Mouse (Mus musculus): ENCODE measurements around the gene Zfp784.
"Not testable (repeated sequence)": the region's sequence is repeated elsewhere in the genome, so short reads cannot be mapped to it uniquely, and the experiment has no call there.

Zfp784 gene

DNA sequence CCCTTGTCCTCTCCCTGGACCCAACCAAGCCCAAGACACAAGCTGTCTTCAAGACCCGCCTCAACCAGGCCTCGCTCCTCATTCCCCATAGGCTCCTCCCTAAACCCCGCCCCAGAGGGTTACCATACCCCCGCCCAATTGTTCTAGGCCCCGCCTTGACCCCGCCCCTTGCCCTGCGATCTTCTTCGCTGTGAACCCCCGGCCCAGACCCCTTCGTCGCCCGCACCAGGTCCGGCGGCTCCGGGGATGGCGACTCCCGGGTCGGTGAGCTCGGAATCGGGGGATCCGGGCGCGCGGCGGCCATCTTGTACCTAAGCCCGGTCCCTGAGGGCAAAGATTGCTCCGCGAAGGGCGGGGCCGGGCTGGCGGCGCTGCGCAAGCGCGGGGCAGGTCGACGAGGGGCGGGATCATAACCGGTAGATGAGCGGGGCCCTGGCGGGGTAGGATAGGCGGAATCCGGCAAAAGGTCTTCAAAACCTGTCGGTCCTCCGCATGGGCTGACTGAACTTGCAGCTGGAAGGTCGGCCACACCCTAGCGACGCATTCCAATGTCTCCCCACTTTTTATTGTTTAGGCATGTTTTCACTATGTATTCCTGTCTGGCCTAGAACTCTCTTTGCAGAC is at the start of gene Zfp784:
Gene Zfp784 (minus strand): TSS at position 338 of the 624 bp plus-strand sequence.
- peak; percentile 96 for DNase-seq (ENCODE audit: low read depth)

DNA sequence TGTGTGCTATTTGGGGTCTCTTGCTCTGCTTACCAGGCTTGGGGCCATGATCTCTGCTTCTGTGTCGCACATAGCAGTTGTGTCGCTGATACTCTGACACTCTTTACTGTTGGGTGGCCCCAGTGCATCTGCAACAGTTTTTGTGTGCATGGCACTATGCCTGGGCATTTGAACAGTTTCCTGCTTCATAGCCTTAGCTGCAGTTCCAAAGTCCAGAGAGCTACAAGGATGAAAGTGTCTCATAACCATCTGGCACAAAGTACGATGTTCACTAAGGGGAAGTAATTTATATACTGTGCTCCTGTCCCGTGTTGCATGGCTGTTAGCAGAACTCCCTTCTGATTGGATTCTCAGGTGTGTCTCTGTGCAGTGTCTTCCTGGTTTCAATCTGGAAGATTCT is 49.6 kb upstream of the Zfp784 start:
- no peak for DNase-seq (ENCODE audit: low read depth)

DNA sequence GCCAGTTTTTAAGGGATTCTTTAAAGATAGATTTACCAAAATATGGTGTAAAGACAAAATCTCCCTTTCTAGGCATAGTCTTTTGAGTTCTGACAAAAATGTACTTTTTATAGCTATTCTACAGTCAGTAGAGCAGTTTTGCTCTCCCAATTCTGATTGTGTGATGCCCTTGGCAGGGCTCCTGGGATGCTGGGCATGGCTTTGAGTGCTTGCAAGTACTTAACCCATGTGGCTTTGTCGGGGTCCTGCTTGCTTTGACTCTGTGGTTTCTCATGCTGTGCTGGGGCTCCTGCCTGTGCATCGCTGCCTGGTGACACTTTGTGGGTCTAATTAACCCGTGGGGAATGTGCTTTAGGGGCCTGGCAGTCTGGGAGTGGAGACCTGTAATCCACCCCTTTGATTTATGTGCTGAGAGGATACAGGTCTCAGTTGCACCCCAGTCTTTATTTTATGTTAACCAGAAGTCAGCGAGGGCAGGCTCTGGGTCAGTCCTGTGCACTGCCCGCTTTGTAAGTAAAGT is 48.7 kb upstream of the Zfp784 start:
- no peak for DNase-seq (ENCODE audit: low read depth)

DNA sequence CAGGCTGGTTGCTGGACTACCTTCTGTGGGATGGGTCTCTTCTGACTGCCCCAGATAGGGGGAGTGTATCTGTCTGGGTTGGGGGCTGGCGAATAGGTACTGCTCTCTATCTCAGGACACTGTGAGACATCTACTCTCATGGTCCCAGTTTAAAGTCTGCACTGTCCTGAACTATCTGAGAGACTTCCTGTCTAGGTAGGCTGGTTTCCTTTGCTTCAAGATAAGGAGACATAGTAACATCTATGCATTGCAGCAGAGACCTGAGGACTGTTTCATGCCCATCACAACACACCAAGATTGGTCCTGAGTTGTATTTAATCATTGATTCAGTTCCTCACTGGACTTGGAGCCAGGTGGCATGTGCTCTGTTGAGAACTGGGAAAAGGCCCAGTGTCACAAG is 47.3 kb upstream of the Zfp784 start:
- DNase-seq (ENCODE audit: low read depth) = no peak

DNA sequence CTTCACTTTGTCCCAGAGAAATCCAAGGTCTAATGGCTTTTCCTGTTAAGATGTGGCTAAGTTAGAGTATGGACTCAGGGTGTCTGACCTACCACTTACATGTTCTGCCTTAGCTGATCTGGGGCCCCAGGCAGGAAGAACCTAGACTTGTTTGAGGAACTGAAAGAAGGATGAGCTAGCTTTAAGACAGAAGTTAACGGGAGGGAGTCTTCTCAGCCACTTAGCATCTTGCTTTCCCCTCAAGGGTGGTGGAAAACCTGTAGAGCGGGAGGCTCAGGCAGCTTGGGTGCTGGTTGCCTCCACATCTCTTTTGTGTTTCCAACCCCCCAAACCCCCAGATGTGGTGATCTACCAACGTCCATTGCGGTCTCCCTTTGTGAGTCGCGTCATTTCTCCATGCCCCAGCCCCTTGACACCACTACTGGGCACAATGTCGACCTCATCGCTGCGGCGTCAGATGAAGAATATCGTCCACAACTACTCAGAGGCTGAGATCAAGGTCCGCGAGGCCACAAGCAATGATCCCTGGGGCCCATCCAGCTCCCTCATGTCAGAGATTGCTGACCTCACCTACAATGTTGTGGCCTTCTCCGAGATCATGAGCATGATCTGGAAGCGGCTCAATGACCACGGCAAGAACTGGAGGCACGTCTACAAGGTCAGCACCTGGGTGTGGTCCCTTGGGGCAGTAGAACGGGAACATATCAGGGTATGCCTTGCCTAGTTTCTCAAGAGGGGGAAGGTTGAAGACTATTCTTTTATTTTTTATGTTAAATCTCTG is 45.3 kb upstream of the Zfp784 start:
- no peak for DNase-seq (ENCODE audit: low read depth)

DNA sequence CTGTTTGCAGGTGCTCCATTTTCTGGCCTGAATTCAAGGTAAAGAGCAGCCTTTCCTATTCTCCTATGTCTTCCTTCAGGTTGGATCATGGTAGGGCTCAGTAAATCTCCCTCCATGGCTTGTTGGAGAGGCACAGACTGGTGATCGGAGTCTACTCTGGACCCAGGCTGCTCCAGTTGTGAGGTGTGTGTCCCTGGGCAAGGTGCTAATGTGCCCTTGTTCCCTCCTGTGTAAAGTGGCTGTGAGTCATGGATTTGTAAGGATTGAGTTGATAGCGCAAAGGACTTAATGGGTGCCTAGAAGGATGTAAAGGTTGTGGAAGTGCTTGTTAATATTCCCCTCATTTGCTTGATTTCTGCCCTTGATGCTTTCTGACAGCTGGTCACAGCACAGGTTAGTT is 43.7 kb upstream of the Zfp784 start:
- DNase-seq (ENCODE audit: low read depth) = no peak

DNA sequence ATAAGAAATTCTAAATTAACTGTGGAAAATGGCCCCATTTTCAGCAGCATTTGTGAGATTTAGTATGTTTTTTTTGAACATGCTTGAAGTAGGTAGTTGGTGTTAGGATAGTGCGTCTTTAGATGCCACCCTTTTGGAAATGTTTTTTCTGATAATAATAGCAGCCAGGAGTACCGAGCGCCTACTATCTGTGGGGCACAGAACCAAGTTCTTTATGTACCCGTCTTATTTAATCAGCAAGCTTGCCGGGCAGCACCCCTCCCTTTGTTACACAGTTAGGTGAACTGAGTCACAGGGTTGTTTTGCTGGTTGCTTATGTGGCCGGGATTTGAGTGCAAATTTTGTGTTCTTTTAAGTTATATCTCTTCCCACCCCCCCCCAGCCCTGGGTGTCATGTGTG is 43.0 kb upstream of the Zfp784 start:
- DNase-seq (ENCODE audit: low read depth) = no peak

DNA sequence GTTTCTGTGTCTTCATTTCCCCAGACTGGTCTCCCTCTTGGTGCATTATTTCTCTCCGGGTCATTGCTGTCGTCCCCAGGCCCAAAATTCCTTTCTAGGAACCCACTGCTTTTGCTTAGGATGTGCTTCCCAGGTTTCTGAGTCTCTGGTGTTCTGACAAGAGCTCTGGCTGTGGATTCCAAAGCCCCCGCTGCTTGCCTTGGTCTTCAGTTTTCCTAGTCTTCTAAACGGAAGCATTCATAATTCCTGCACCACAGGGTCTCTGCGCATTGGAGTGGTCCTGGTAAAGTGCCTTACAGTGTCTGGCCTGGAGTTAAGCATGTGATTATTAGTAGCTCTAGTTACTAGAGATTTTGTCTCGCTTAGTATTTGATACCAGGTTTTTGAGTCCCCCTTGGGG is 42.6 kb upstream of the Zfp784 start:
- no peak for DNase-seq (ENCODE audit: low read depth)

DNA sequence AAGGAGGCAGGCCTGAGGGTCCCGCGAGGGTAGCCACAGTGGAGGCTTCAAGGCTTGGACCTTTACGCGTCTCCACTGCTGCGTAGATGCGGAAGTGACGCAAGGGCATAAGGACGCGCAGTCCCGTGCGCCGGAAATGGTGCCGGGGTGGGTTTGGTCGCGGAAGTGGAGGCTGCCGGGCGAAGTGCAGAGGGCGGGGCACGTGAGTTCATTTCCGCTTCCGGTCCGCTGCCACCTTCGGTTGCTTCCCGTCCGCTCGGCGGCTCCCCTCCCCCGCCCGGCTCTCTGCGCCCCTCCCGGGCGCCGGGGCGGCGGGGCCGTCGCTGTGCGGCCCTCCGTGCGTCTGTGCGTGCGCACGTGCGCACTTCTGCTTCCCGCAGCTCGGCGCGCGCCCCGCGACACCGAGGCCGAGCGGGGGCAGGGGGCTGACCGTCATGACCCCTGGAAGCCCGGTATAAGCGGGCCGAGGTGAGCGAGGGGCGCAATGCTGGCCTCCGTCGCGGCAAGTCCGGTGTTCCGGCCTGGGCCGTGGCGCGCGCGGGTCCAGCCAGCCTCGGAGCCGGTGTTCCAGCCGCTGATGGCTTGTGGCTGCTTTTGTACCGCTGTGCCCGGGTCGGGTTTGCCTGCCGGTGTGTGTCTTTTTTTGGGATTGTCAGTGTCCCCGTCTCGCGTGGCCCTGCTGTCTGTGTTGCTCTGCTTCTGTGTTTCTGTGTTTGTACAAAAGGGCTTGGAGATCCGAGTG is 41.9 kb upstream of the Zfp784 start, which contains the start of gene Epn1:
Gene Epn1 (plus strand): TSS at position 226 of the 742 bp plus-strand sequence.
- DNase-seq (ENCODE audit: low read depth) = peak; percentile 97

DNA sequence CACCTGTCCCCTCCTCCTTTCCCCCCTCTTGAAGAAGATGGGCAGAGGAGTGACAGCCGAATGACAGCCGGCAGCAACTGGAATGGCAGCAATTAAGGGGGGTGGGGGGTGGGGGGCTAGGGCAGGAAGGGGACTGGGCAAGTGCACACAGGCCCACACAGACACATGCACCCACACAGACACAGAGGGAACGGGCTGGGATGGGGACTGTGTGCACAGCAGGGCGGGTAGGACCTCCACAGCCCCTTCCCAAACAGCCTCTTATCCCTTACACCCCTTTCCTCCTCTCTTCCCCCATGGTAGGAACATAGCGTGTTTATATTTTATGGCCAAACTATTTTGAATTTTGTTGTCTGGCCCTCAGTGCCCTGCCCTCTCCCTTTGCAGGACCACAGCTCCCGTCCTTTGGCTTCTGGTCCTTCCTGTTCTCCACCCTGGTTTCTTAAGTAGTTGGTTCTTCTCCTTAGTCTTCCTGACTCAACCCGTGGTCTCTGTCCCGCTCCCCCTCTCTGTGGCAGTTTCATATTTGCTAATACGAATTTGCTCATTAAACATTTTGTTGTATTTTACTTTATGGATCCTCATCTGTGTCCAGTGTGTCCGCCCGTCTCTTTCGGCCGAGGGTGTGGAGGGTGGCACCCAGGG is 41.2 kb upstream of the Zfp784 start:
- DNase-seq (ENCODE audit: low read depth) = not testable (repeated sequence)

DNA sequence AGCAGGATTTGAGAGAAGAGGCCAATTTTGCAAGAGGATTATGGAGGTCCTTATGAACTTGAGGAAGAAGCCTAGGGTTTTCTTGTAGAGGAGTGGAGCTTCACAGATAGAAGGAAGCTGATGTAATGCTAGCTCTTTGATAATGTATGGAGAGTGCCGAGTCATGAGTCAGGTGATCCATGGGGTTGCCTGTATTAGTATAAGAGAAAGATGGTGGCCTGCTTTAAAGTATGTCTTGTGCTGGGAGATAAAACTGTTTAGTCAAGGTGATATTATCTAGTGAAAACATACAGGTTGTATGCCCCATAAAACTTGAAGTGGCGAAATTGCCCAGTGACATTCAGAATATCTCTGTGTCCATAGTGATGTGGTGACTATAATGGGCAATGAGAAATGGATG is 38.7 kb upstream of the Zfp784 start:
- no peak for DNase-seq (ENCODE audit: low read depth)

DNA sequence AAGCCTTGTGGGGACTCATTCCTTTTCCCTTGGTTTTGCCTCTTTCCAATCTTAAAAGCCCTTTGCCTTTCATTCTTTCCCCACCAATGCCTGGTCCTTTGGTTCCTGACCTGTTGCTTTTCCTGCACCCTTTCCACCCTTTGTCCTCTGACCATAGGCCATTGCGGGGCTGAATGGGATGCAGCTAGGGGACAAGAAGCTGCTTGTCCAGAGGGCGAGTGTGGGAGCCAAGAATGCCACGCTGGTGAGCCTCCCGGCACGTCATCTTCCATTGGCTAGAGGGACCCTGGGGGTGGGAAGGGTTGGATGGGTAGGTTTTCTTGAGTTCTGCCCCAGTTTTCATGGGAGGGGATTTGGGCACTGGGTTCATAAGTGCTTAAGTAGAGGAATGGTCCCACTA is 36.7 kb upstream of the Zfp784 start:
- DNase-seq (ENCODE audit: low read depth) = no peak

DNA sequence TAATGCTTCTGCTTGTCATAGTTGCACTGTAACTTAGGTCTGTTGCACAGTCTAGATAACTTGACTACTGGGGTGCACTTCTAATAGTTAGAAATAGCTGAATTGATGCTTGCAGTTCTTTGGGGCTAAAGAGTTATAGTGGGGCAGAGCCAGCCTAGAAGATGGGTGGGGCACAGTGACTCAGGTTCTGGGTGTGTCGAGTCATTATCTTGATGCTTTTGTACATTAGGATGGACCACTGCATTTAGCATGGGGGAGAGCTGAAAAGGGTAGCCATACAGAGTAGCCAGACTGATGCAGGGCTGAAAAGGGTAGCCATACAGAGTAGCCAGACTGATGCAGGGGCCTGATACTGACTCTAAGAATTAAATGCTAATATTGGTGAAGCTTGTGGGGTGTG is 35.3 kb upstream of the Zfp784 start:
- no peak for DNase-seq (ENCODE audit: low read depth)

DNA sequence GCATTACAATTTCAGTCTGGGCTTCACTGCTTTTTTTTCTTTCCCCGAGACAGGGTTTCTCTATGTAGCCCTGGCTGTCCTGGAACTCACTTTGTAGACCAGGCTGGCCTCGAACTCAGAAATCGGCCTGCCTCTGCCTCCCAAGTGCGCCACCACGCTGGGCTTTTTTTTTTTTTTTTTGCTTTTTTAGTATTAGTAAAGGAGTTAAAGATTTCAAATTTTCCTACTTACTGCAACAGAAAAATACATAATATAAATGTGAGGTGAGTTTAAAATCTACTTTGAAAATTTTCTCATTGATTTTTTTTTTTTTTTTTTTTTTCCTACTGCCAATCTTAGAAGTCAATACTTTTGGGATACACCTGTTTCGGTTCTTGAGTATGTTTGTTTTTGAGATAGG is 26.6 kb upstream of the Zfp784 start:
- DNase-seq (ENCODE audit: low read depth) = no peak

DNA sequence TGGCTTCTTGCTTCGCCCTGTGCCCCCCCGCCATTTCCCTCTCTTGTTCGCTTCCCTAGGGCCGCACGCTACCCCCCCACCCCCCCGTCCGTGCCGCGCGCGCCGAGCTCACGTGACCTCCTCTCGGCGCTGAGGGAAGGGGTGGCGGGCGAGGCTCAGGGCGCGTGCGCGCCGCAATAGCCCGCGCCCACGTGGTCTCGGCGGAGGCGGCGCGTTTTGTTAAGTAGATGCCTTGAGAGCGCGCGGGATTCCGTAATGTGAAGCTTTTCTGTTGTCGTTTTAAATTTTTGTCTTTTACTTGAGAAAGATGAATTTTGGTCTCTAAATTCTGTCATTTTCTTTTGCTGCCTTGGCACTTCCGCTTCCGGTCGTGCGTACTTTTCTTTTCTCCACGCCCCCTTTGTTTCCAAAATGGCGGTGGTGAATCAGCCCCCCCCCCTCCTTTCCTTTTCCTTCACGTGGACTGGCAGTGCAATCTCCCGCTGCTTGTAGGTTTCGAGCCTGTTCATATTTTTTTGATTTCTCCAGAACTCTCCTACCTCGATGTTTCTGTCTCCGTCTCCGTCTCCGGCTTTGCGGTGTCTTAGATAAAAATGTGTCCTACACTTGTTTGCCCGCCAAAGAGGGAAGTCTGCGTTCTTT is 24.2 kb upstream of the Zfp784 start:
- peak; percentile 95 for DNase-seq (ENCODE audit: low read depth)

DNA sequence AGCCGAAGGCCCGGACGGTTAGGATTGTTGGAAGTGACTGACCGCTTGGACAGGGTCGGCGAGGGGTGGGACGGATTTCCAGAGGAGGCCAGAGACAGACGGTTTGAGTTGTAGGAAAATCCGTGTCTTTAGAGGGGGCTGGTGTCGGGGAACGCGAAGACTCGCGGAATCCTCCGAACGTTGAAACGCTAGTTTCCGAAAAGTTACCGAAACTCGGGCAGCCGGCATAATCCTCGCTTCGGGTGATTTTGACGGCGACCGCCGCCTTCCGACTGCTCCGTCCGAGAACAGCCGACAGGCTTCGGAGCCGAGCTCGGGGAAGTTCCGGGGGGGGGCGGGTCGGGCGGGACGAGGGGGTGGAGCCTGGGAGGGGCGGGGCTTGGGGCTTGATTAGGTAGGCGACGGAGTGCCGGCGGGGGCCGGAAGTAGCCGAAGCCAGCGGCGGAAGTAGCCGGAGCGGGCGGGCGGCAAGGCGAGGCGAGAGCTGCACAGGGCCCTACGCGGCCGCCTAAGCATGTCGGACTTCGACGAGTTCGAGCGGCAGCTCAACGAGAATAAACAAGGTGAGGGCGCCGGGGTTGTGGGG is 23.6 kb upstream of the Zfp784 start, which contains the start of gene U2af2:
Gene U2af2 (plus strand): TSS at position 370 of the 586 bp plus-strand sequence.
- DNase-seq (ENCODE audit: low read depth) = no peak

DNA sequence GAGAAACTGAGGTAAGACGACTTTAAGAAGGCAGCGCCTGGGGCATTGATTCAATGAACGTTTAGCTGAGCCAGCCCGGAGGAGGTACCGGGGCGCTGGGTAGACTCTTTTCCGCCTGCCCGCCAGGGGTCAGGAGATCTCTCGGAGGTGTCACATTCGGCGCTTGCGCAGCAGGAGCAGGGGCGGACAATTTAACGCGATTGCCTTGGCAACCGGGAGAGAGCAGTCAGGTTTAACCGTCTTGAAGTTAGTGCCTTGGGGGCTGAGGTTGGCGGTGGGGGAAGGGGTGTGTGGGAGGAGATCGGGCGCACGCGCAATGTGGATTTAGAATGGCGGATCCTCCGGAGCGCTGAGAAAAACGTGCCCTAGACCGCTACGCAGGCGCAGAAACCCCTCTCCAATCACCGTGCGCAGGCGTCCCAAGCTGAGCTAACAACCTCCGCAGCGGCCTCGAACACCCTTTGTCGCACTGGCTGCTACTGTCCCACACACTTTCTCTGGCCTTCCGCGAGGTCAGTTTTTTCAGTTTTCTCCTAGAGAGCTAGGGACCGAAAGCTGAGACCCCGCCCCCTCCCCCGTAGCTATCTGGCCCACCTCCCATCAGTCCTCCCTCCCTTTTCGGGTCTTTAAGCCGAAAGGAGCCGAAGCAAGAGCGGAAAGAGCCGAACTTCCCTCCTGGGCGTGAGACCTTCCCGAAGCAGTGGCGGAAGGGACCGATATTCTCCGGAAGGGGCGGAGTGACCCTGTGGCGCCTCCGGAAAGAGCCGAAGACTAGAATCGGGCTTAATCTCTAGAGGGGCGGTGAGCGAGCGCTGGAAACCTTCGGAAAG is 22.9 kb upstream of the Zfp784 start:
- peak; percentile 99 for DNase-seq (ENCODE audit: low read depth)

DNA sequence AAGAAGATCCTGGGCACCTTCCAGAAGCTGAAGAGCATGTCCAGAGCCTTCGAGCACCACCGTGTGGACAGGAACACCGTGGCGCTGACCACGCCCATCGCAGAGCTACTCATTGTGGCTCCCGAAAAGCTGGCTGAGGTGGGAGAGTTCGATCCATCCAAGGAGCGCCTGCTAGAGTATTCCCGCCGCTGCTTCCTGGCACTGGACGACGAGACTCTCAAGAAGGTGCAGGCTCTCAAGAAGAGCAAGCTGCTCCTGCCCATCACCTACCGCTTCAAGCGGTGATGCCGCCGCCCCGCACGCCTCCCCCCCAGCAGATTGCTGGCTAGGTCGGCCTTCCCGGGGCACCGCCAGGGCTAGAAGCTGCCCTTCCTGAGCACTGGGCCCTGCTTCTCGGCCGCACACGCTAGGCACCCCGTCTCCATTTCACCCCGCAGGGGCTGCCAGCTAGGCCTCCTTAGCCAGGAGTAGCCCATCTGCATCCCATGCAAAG is 22.0 kb upstream of the Zfp784 start:
- peak; percentile 80 for DNase-seq (ENCODE audit: low read depth)

DNA sequence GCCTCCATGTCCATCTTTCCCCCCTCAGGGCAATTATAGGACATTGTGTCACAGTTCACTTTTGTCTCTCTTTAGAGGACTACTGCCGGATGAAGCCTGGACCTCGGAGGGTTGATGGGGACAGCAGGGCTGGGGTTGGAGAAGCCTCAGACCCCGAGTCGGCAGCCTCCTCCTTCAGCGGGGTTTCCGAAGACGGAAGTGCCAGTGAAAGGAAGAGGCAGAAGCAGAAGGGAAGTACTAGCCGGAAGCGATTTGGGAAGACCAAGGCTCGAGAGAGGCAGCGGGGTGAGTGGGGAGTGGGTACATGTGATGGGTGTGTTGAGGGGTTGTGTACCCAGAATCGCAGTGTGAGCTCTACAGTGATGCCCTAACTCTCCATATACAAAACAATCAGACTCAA is 21.2 kb upstream of the Zfp784 start:
- DNase-seq (ENCODE audit: low read depth) = no peak

DNA sequence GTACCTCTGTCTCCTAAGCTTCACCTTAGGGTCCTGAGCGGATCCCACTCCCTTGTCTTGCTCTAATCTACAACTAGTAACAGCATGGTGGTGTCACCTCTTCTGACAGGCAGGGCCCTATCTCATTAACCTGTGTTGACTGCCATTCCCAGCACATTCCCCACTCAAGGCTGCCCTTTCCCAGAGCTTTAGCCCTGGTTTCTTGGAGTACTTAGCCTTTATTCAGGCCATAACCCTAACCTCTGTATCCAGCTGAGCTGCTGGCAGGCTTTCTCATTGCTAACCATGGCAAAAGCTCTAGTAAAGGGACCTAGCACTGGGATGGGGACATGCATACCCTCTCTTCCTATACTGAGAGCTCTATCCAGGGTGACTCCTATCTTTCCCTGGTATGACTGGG is 20.4 kb upstream of the Zfp784 start:
- no peak for DNase-seq (ENCODE audit: low read depth)

All from naive thymus-derived CD4-positive, alpha-beta T cell, adult 2 months (primary cell).